Mouse (Mus musculus) embryonic facial prominence, embryonic 15.5 days (tissue): ENCODE measurements at regions not wholly inside any gene's neighbourhood (a gene's known extent, or its start where the extent isn't known, plus 50 kb on each side); places are given as distances from the start of the nearest gene placed in this dataset.

Experiments used
- ATAC-seq: fragments of 200-750 bp; cut with Nextera tagmentation; 2 replicates; pipeline ENCODE4 v1.8.0; 2017; ENCODE audit warnings: low read depth, moderate TSS enrichment; ENCODE audit not compliant: insufficient number of reproducible peaks, low FRiP score, low TSS enrichment
- H3K27ac ChIP-seq: fragments of 300-500 bp; sonication (generic); replicated peaks from 2 replicates; pipeline ENCODE4 v1.5.1; 2015; ENCODE audit warnings: mild to moderate bottlenecking, inconsistent platforms
- H3K27me3 ChIP-seq: fragments of 300-500 bp; sonication (generic); 2 replicates; pipeline ENCODE4 v1.6.1; 2015; ENCODE audit warnings: inconsistent platforms
- H3K36me3 ChIP-seq: fragments of 300-500 bp; sonication (generic); 2 replicates; pipeline ENCODE4 v1.6.1; 2015; ENCODE audit warnings: mild to moderate bottlenecking, inconsistent platforms
- H3K4me1 ChIP-seq: fragments of 300-500 bp; sonication (generic); 2 replicates; pipeline ENCODE4 v1.6.1; 2015; ENCODE audit warnings: inconsistent platforms
- H3K4me2 ChIP-seq: fragments of 300-500 bp; sonication (generic); replicated peaks from 2 replicates; pipeline ENCODE4 v1.6.1; 2015; ENCODE audit warnings: mild to moderate bottlenecking, inconsistent platforms
- H3K4me3 ChIP-seq: fragments of 300-500 bp; sonication (generic); replicated peaks from 2 replicates; pipeline ENCODE4 v1.5.1; 2015; ENCODE audit warnings: mild to moderate bottlenecking, inconsistent platforms
- H3K9ac ChIP-seq: fragments of 300-500 bp; sonication (generic); 2 replicates; pipeline ENCODE4 v1.6.1; 2015; ENCODE audit warnings: inconsistent platforms
- H3K9me3 ChIP-seq: fragments of 300-500 bp; sonication (generic); replicated peaks from 2 replicates; pipeline ENCODE4 v1.6.1; 2016; ENCODE audit warnings: inconsistent platforms
- WGBS: fragments of 180-500 bp; shearing (Covaris S2); methylation state at CpG from one replicate; pipeline ENCODE4 v1.1.7; 2015; 5-methylcytosine and 5-hydroxymethylcytosine counted together

- no peaks in the 10 kb centered on the region for H3K4me1 ChIP-seq
- no peak for ATAC-seq
- WGBS = 61% methylated on average over 5 of the region's 5 CpGs
- H3K9me3 ChIP-seq = no peaks in the 10 kb centered on the region
- no peaks in the 10 kb centered on the region for H3K36me3 ChIP-seq
- no peak overlapping the region for H3K27ac ChIP-seq
- H3K4me2 ChIP-seq = no peak overlapping the region
- no peak overlapping the region for H3K4me3 ChIP-seq
- no peak overlapping the region for H3K9ac ChIP-seq
- no peaks in the 10 kb centered on the region for H3K27me3 ChIP-seq
These were observed 55.3 kb upstream of the D16Ertd472e start for GRCm38 (mm10) chr16:78631797-78632196.

GRCm38 (mm10) chr16:78626803-78627202, 50.3 kb upstream of the D16Ertd472e start:
- Histone ChIP-seq H3K4me1 (no peaks in the 10 kb centered on the region), H3K36me3 (no peaks in the 10 kb centered on the region), H3K9ac (no peak overlapping the region), H3K27me3 (no peaks in the 10 kb centered on the region), H3K9me3 (no peaks in the 10 kb centered on the region), H3K27ac (no peak overlapping the region), H3K4me3 (no peak overlapping the region), H3K4me2 (no peak overlapping the region)
- WGBS = 53% methylated on average over 2 of the region's 2 CpGs
- no peak for ATAC-seq
